Mouse (Mus musculus) liver, adult (tissue): ENCODE results near the gene Tesc.

Experiments
- GATA4 ChIP-seq: IDR thresholded peaks from 2 replicates; pipeline ENCODE4 v1.6.1; 2014; ENCODE audit warnings: mild to moderate bottlenecking, low read length; ENCODE audit not compliant: insufficient replicate concordance

Tesc gene

DNA sequence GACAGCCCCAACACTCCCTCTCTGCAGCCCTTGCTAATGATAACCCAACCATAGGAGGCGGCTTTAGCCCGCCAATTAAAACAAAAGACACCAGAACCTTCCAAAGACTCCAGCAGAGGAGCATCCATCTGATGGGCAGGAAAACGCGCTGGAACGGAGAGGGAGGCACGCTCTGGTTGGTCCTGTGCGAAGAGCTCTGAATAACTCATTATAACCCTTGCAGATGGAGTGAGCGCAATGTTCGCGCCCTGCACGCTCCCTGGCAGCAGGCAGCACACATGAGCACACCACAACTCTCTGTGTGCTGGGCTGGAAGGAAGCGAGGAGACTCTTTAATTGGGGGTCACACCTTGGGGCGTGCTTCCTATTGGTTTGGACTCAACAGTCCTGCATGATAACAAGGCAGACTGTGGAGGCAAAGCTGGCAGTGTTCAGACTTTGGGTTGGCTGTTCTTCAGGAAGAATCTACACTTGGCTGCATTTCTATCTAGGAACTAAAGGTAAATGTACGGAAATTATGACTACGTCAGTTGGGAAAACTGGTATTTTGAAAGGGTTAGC lies 45.8 kb downstream of the Tesc start:
- TF ChIP-seq GATA4, result no peak

DNA sequence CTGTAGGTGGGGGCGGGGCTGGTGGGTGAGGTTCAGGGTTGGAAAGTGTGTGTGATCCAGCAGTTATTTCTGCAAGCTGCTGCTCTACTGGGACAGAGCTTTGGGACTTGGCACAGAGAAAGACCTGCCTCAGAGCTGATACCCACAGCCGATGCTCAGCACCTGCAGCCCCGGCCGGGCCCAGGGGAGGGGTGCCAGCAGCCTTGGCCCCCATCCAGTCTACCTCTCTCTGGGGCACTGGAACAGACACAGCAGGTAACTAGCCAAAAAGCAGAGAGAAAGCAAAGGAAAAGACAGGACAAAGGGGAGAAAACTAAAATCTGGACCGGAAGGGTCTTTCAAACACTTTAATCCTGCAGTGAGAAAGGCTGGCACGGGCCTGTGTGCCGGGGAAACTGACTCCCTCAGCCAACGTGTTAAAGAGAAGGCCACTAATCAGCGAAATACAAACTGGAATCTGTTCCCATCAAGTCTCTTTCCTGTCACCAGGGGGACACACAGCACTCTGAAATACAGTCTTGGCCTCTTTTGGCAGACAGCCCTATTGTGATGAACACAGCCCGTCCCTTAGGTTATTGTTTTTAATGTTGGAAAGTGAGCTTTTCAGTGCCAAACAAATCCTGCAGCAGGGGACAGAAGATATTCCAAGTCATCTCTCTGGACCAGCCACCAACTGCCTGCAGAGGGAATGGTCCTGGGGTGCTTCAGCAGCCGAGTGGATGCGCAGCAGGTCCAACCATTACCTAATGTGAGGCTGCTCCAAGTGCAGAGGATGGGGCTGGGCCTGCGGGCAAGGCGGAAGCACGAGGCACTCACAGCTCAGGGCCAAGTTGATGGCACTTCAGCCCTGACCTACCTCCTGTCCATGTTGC lies 49.4 kb downstream of the Tesc start:
- no peak for TF ChIP-seq GATA4

DNA sequence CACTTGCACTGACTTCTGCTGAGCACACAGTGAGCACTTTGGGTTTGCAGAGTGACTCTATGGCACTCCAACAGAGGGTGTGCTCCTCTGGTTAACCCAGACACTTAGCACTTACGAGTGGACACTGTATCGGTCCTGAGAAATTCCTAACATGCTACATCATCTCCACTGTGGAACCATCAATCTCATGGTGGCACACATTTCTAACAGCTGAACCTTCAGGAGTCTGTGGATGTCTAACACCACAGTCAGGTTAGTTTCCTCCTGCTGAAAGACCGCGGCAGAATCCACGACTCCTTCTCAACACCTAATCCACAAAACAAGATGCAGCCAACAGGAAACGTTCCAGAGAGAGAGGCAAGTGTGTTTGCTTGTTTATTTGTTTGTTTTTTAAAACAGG lies 51.0 kb downstream of the Tesc start:
- TF ChIP-seq GATA4, result no peak

DNA sequence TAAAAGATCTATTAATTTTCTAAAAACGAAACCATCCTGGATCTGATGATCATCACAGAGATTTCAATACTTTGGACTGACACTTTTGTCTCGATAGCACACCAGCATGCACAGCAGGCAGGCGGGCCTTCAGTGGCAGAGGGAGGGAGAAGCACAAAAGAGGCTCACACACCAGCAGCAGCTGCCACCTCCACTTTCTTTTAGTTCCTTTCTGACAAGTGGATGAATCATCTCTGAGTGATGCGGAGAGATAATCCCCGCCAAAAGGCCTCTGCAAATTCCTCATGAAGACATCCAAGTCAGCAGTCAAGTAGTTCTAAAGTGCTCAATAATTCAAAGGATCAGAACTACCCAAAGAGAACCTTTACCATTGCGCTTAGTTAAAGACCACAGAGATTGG lies 51.8 kb downstream of the Tesc start:
- no peak for TF ChIP-seq GATA4

DNA sequence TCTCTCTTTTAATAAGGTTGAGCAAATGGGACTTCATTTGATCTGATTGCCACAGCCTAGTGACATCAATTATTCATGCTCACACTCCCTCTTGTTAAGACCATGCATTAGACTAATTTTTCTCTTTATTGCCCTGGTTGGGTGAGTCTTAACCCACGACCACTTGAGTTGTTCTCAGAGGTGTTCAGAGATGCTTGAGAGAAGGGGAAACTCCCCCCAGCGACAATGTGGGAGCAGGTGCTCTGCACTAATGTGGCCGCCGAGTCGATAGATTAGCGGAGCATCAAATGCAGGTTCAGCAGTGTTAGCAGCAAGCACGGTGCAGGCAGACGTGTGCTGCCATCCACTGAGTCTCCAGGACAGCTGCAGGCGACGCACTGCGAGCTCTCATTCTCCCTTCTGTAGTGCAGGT lies 52.3 kb downstream of the Tesc start:
- TF ChIP-seq GATA4, result no peak

DNA sequence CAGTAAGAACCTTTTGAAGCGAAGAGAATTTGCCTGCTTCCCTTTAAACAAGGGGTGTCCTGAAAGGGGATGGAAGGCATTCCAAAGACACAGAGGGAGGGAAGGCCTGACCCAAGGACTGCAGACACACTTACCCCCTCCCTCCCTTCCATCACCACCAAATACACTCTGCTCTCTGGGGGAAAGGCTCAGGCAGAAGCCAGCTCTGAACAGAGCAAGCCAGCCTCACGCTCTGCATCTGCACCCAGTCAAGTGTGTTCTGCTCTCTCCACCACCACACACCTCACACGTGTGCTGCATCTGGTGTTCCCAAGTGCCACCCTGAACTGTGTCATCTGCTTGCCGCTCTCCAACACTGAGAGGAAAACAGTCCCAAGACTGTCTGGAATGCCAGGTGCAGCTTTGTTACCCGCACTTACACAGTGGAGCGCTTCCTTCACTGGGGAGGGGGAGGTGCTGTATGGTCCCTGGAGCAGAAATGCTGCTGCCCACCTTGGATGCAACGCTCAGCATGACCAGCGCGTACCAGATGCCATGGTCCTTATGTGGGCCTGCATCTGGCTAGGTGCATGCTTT lies 53.9 kb downstream of the Tesc start:
- TF ChIP-seq GATA4, result no peak

- TF ChIP-seq GATA4, result no peak
Observed at GRCm38 (mm10) chr5:118081996-118082395, 54.5 kb downstream of the Tesc start.

- TF ChIP-seq GATA4, result no peak
Observed at GRCm38 (mm10) chr5:118083060-118083638, 55.6 kb downstream of the Tesc start.

DNA sequence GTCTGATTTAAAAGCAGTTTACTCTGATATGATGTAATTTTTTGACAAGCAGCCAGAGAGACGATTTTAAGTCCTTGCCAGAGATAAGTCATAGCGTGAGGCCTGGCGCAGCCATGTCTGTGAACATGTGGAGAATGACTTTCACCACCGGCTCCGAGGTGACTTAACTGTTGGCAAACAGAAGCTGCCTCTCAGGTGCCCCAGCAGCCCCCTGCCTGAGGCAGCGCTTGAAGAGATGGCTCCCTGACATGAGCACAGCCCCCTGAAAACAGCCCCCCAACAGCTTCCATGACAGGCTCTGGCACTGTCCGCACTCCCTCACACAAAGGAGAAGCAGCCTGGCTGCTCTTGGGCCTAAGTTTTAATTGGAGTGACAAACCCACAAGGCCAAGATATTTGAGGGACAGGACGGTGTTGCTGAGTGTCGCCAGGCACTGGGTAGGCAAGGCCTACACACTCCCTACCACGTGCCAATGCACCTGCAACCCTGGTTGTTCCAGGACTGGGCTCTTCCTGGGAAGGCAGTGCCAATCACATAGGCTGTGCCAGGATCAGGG lies 56.7 kb downstream of the Tesc start:
- TF ChIP-seq GATA4, result no peak

- TF ChIP-seq GATA4, result no peak
Observed at GRCm38 (mm10) chr5:118085313-118085712, 57.8 kb downstream of the Tesc start.

DNA sequence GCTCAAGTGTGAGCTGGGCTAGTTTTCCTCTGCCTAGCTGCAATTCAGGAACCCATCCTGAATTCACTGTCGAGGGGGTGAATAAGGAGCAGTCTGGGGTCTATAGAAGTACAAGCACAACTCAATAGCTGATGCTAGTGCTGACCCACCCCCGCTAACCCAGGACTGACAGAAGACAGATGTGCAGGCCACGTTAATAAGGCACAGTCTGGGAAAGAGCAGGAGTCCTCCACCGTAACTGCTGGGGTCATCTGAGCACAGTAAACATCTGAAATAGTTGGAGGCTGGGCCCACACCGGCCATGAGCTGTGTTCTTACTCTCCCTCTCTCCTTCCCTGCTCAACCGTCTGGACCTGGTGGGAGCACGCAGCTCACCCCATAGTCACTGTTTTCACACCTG lies 59.4 kb downstream of the Tesc start:
- TF ChIP-seq GATA4, result no peak

DNA sequence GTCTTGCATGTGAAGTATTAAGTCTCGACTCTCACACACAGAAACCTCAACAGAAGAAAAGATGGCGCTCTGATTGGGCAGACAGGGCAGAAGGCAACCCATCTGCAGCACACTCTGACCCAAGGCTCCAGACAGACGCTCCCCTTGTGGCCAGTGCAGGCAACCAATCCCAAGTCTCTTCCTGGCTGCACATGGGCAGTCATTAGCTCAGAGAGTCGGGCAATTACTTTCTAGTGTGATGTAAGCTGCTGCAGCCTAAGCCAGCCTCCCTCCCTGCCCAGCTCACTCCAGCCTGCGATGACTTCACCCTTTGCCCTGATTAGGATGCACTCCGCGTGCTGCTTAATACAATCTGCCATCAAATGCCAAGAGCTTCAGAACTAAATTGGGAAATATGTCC lies 61.6 kb downstream of the Tesc start:
- TF ChIP-seq GATA4, result no peak

GRCm38 (mm10) chr5:118090101-118090500 lies 62.6 kb downstream of the Tesc start:
- TF ChIP-seq GATA4, result no peak

DNA sequence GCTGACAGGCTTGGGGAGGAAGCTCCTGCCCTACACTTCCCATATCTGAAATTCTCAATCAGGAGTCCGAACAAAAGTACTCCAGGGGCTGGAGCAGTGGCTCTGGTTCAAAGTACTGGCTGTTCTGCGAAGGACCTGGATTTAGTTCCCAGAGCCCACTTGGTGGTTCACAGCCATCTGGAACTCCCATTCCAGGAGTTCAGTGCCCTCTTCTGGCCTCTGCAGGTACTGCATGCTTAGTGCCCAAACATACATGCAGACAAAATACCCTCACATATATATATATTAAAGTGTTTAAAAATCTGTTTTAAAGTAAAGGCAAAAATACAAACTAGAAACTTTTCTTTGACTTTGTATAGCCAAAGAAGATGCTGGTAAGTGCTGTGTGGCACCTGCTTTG lies 63.3 kb downstream of the Tesc start:
- TF ChIP-seq GATA4, result no peak

DNA sequence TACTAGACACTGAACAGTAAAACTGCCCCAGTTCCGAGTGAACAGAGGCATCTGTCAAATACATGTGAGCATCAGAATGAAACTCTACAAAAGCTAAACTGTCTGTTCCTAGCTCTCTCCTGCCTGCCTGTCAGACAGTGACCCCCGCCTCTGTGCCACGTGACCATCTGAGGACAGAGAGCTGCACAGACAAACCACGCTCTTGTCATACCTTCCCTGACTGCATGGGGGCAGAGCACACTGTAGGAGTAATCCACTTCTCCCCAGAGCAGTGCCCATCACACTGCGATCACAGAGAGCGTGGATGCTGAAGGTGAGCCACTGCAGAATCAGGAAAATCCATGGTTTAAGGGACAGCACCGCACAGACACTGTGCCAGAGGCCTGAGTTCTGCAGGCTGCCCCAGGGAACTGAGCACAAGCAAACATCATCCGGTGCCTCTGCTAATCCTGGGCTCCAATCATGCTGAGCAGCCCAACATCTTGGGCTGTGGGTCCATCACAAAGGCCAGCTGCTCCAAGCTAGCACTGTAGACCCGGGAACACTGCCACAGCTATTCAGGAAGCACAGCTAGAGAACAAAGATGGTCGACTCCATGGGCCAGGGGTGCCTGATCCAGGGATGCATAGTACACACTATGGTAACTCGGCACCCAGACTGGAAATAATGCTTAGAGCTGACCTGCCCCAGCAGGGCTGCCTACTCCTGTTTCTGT lies 65.9 kb downstream of the Tesc start:
- no peak for TF ChIP-seq GATA4
